Mouse (Mus musculus): Measurements from ENCODE around the gene Timm8a2.

GRCm38 (mm10) chr14:122062411-122063090 is 28.1 kb downstream of the Timm8a2 start:
- TF ChIP-seq USF1 (IDR thresholded peaks at IDR 0.05; ENCODE audit: low read depth), result no peak
- TF ChIP-seq CTCF (IDR thresholded peaks at IDR 0.05; ENCODE audit: control insufficient read depth, insufficient read depth, insufficient read length), result no peak
- no peak for TF ChIP-seq MAX (IDR thresholded peaks at IDR 0.05)

Measured in C2C12 (cell line).